Mouse (Mus musculus): ENCODE results near the gene Msh3. TPM values are rescaled to one million over a fixed set of nuclear protein-coding genes. Genes with fewer than 3 reads are reported as not detected.

The Msh3 gene
- polyA plus RNA-seq, 1 experiment from 2014 or later: 24.8 TPM

- 63% methylated on average over 6 of the region's 6 CpGs for WGBS
- Histone ChIP-seq H3K27ac (ENCODE audit: low read length) (no peak overlapping the region), H3K27me3 (ENCODE audit: control insufficient read depth, insufficient read depth, low read depth, low read length) (no peaks in the 10 kb centered on the region), H3K4me2 (ENCODE audit: low read depth, low read length) (no peak overlapping the region), H3K4me1 (replicated peaks; ENCODE audit: control insufficient read depth, insufficient read depth, low read length) (no peaks in the 10 kb centered on the region), H3K4me3 (ENCODE audit: low read length) (no peak overlapping the region), H3K9me3 (ENCODE audit: control insufficient read depth, low read length) (no peaks in the 10 kb centered on the region), H3K9ac (ENCODE audit: low read length) (no peak overlapping the region), H3K36me3 (ENCODE audit: control insufficient read depth, insufficient read depth, low read length) (no peaks in the 10 kb centered on the region; the same call in 1 of the 2 replicates)
- no peak for ATAC-seq (ENCODE audit: low read depth)
Observed at GRCm38 (mm10) chr13:92337773-92338462, 16.9 kb downstream of the Msh3 start.

GRCm38 (mm10) chr13:92336857-92337256, 17.9 kb downstream of the Msh3 start:
- 90% methylated on average over 1 of the region's 1 CpGs for WGBS
- ATAC-seq (ENCODE audit: low read depth): no peak
- H3K27ac ChIP-seq (ENCODE audit: low read length): no peak overlapping the region

GRCm38 (mm10) chr13:92332103-92332879, 22.5 kb downstream of the Msh3 start:
- Histone ChIP-seq H3K36me3 (ENCODE audit: control insufficient read depth, insufficient read depth, low read length) (peaks cover 3% of the 10 kb centered on the region; the same call in 1 of the 2 replicates), H3K27ac (ENCODE audit: low read length) (no peak overlapping the region), H3K4me1 (replicated peaks; ENCODE audit: control insufficient read depth, insufficient read depth, low read length) (no peaks in the 10 kb centered on the region), H3K4me3 (ENCODE audit: low read length) (no peak overlapping the region), H3K27me3 (ENCODE audit: control insufficient read depth, insufficient read depth, low read depth, low read length) (no peaks in the 10 kb centered on the region), H3K4me2 (ENCODE audit: low read depth, low read length) (no peak overlapping the region), H3K9me3 (ENCODE audit: control insufficient read depth, low read length) (no peaks in the 10 kb centered on the region), H3K9ac (ENCODE audit: low read length) (no peak overlapping the region)
- ATAC-seq (ENCODE audit: low read depth): no peak
- WGBS: 82% methylated on average over 15 of the region's 15 CpGs

More at GRCm38 (mm10) chr13:92336857-92337256, 17.9 kb downstream of the Msh3 start:
- H3K4me3 ChIP-seq (ENCODE audit: low read length): no peak overlapping the region
- H3K9ac ChIP-seq (ENCODE audit: low read length): no peak overlapping the region
- no peaks in the 10 kb centered on the region for H3K4me1 ChIP-seq (replicated peaks; ENCODE audit: control insufficient read depth, insufficient read depth, low read length)
- H3K27me3 ChIP-seq (ENCODE audit: control insufficient read depth, insufficient read depth, low read depth, low read length): no peaks in the 10 kb centered on the region
- no peaks in the 10 kb centered on the region for H3K9me3 ChIP-seq (ENCODE audit: control insufficient read depth, low read length)
- no peaks in the 10 kb centered on the region; the same call in 1 of the 2 replicates for H3K36me3 ChIP-seq (ENCODE audit: control insufficient read depth, insufficient read depth, low read length)
- H3K4me2 ChIP-seq (ENCODE audit: low read depth, low read length): no peak overlapping the region

- Histone ChIP-seq H3K4me3 (ENCODE audit: low read length) (no peak overlapping the region), H3K4me1 (replicated peaks; ENCODE audit: control insufficient read depth, insufficient read depth, low read length) (no peaks in the 10 kb centered on the region), H3K27ac (ENCODE audit: low read length) (no peak overlapping the region), H3K4me2 (ENCODE audit: low read depth, low read length) (no peak overlapping the region), H3K9ac (ENCODE audit: low read length) (no peak overlapping the region), H3K27me3 (ENCODE audit: control insufficient read depth, insufficient read depth, low read depth, low read length) (no peaks in the 10 kb centered on the region), H3K9me3 (ENCODE audit: control insufficient read depth, low read length) (no peaks in the 10 kb centered on the region), H3K36me3 (ENCODE audit: control insufficient read depth, insufficient read depth, low read length) (0 out of 2 replicates have a peak, but pooled peaks cover 3% of the 10 kb centered on the region)
- ATAC-seq (ENCODE audit: low read depth): no peak
- WGBS: 92% methylated on average over 3 of the region's 3 CpGs
Observed at GRCm38 (mm10) chr13:92330621-92331020, 24.2 kb downstream of the Msh3 start.

GRCm38 (mm10) chr13:92328000-92328399, 26.8 kb downstream of the Msh3 start:
- Histone ChIP-seq H3K4me1 (replicated peaks; ENCODE audit: control insufficient read depth, insufficient read depth, low read length) (no peaks in the 10 kb centered on the region), H3K27me3 (ENCODE audit: control insufficient read depth, insufficient read depth, low read depth, low read length) (no peaks in the 10 kb centered on the region), H3K27ac (ENCODE audit: low read length) (no peak overlapping the region), H3K9me3 (ENCODE audit: control insufficient read depth, low read length) (no peaks in the 10 kb centered on the region), H3K9ac (ENCODE audit: low read length) (no peak overlapping the region), H3K4me3 (ENCODE audit: low read length) (no peak overlapping the region), H3K36me3 (ENCODE audit: control insufficient read depth, insufficient read depth, low read length) (0 out of 2 replicates have a peak, but pooled peaks cover 3% of the 10 kb centered on the region), H3K4me2 (ENCODE audit: low read depth, low read length) (no peak overlapping the region)
- no peak for ATAC-seq (ENCODE audit: low read depth)
- WGBS: 67% methylated on average over 2 of the region's 2 CpGs

GRCm38 (mm10) chr13:92326030-92326429, 28.8 kb downstream of the Msh3 start:
- Histone ChIP-seq H3K27me3 (ENCODE audit: control insufficient read depth, insufficient read depth, low read depth, low read length) (no peaks in the 10 kb centered on the region), H3K36me3 (ENCODE audit: control insufficient read depth, insufficient read depth, low read length) (0 out of 2 replicates have a peak, but pooled peaks cover 2% of the 10 kb centered on the region), H3K9ac (ENCODE audit: low read length) (no peak overlapping the region), H3K9me3 (ENCODE audit: control insufficient read depth, low read length) (no peaks in the 10 kb centered on the region), H3K4me1 (replicated peaks; ENCODE audit: control insufficient read depth, insufficient read depth, low read length) (no peaks in the 10 kb centered on the region), H3K4me3 (ENCODE audit: low read length) (no peak overlapping the region), H3K4me2 (ENCODE audit: low read depth, low read length) (no peak overlapping the region), H3K27ac (ENCODE audit: low read length) (no peak overlapping the region)
- 78% methylated on average over 5 of the region's 5 CpGs for WGBS
- no peak for ATAC-seq (ENCODE audit: low read depth)

- H3K27me3 ChIP-seq (ENCODE audit: control insufficient read depth, insufficient read depth, low read depth, low read length): no peaks in the 10 kb centered on the region
- H3K9me3 ChIP-seq (ENCODE audit: control insufficient read depth, low read length): no peaks in the 10 kb centered on the region
- H3K27ac ChIP-seq (ENCODE audit: low read length): no peak overlapping the region
- H3K4me3 ChIP-seq (ENCODE audit: low read length): no peak overlapping the region
- H3K36me3 ChIP-seq (ENCODE audit: control insufficient read depth, insufficient read depth, low read length): 0 out of 2 replicates have a peak, but pooled peaks cover 2% of the 10 kb centered on the region
- no peak overlapping the region for H3K9ac ChIP-seq (ENCODE audit: low read length)
- no peak for ATAC-seq (ENCODE audit: low read depth)
- no peaks in the 10 kb centered on the region for H3K4me1 ChIP-seq (replicated peaks; ENCODE audit: control insufficient read depth, insufficient read depth, low read length)
- WGBS: 85% methylated on average over 5 of the region's 5 CpGs
- no peak overlapping the region for H3K4me2 ChIP-seq (ENCODE audit: low read depth, low read length)
Observed at GRCm38 (mm10) chr13:92320770-92321169, 34.0 kb downstream of the Msh3 start.

- Histone ChIP-seq H3K4me2 (ENCODE audit: low read depth, low read length) (no peak overlapping the region), H3K9me3 (ENCODE audit: control insufficient read depth, low read length) (no peaks in the 10 kb centered on the region), H3K36me3 (ENCODE audit: control insufficient read depth, insufficient read depth, low read length) (no peaks in the 10 kb centered on the region), H3K4me3 (ENCODE audit: low read length) (no peak overlapping the region), H3K27ac (ENCODE audit: low read length) (no peak overlapping the region), H3K4me1 (replicated peaks; ENCODE audit: control insufficient read depth, insufficient read depth, low read length) (no peaks in the 10 kb centered on the region), H3K9ac (ENCODE audit: low read length) (no peak overlapping the region), H3K27me3 (ENCODE audit: control insufficient read depth, insufficient read depth, low read depth, low read length) (no peaks in the 10 kb centered on the region)
- ATAC-seq (ENCODE audit: low read depth): no peak
- 87% methylated on average over 5 of the region's 5 CpGs for WGBS
Observed at GRCm38 (mm10) chr13:92314613-92315012, 40.2 kb downstream of the Msh3 start.

GRCm38 (mm10) chr13:92305680-92306079, 49.1 kb downstream of the Msh3 start, which contains the start of gene Gm20379:
Gene Gm20379, plus strand, starts transcription at chr13:92305980.
- no peak within 1 kb of the TSS for H3K9ac ChIP-seq (ENCODE audit: low read length)
- H3K9me3 ChIP-seq (ENCODE audit: control insufficient read depth, low read length): no peaks in the 10 kb centered on the region
- H3K4me2 ChIP-seq (ENCODE audit: low read depth, low read length): no peak within 1 kb of the TSS
- WGBS: 94% methylated on average over 11 of the region's 11 CpGs
- no peak within 1 kb of the TSS for H3K27ac ChIP-seq (ENCODE audit: low read length)
- no peak for ATAC-seq (ENCODE audit: low read depth)
- H3K4me3 ChIP-seq (ENCODE audit: low read length): no peak within 1 kb of the TSS
- H3K4me1 ChIP-seq (replicated peaks; ENCODE audit: control insufficient read depth, insufficient read depth, low read length): no peaks in the 10 kb centered on the region
- no peaks in the 10 kb centered on the region for H3K27me3 ChIP-seq (ENCODE audit: control insufficient read depth, insufficient read depth, low read depth, low read length)
- H3K36me3 ChIP-seq (ENCODE audit: control insufficient read depth, insufficient read depth, low read length): peaks cover 19% of the 10 kb centered on the region

Measured in lung, embryonic 16.5 days (tissue).